Mouse (Mus musculus) embryonic stem cell, embryonic (primary cell): Measurements from ENCODE around the gene Senp6.

ENCODE experiments used
- CTCF ChIA-PET, 4 experiments: fragments of 300-600 bp in 2 of 4; fragments of 350-600 bp in 2 of 4; sonication (Branson Sonifier 250); formaldehyde crosslinking; loops; one replicate each; lab custom pipeline; 2022; ENCODE audit warnings: inconsistent platforms in 2 of 4; lab: Charles Lee
- POLR2A ChIA-PET, 4 experiments: fragments of 300-600 bp in 2 of 4; fragments of 350-600 bp in 2 of 4; sonication (Branson Sonifier 250); formaldehyde crosslinking; loops; one replicate each; lab custom pipeline; 2022; ENCODE audit warnings: antibody characterized with exemption in 4 of 4, inconsistent platforms in 1 of 4; lab: Charles Lee

The Senp6 gene

GRCm38 (mm10) chr9:80068735-80069315 lies 2.1 kb downstream of the Senp6 start:
- POLR2A ChIA-PET: interaction anchor here in 3 of 4 experiments (0.7 to 2.9 kb wide), 5 partner anchors 9 to 148 kb away, joined by 4 to 31 read pairs (median 6); partner anchors contain the start of gene Myo6 (in 1 of the 3)
- CTCF ChIA-PET: no interaction called here

DNA sequence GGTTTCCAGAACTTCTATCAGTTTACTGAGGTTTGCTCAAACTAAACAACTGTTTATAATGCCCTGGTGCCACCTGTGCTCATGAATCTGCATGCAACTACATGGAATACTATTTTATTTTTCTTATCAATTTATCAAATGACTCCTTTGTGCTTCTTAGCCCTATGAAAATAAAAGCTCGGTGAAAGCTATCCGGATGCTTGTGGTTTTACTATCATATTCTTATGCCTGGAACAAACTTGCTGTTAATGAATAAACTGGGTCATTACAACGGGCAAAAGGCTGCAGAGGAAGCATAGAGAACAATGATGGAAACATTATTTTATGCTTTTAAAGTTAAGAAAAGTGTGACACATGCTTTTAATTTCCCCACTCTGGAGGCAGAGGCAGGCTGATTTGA lies 3.3 kb downstream of the Senp6 start:
- POLR2A ChIA-PET: interaction anchor here in 1 of 4 experiments (3.0 kb wide), 1 partner anchor 11 kb away, joined by 20 read pairs; no protein-coding TSS in a partner anchor

GRCm38 (mm10) chr9:80071616-80072015 lies 4.9 kb downstream of the Senp6 start:
- CTCF ChIA-PET: no interaction called here
- POLR2A ChIA-PET: interaction anchor here in 3 of 4 experiments (0.6 to 3.0 kb wide), 6 partner anchors 9 to 1589 kb away, joined by 3 to 20 read pairs (median 4); no protein-coding TSS in a partner anchor

More for the DNA sequence above, 3.3 kb downstream of the Senp6 start:
- CTCF ChIA-PET: no interaction called here

GRCm38 (mm10) chr9:80074067-80074466 lies 7.4 kb downstream of the Senp6 start:
- ChIA-PET CTCF (no interaction called here), POLR2A (interaction anchor here in 2 of 4 experiments (0.5 to 2.0 kb wide), 4 partner anchors 8 to 151 kb away, joined by 3 to 8 read pairs (median 4); no protein-coding TSS in a partner anchor)

GRCm38 (mm10) chr9:80074949-80075348 lies 8.2 kb downstream of the Senp6 start:
- ChIA-PET POLR2A (interaction anchor here in 2 of 4 experiments (0.6 to 2.0 kb wide), 6 partner anchors 7 to 33 kb away, joined by 3 to 8 read pairs (median 4); no protein-coding TSS in a partner anchor), CTCF (no interaction called here)

GRCm38 (mm10) chr9:80080941-80081340 lies 14.2 kb downstream of the Senp6 start:
- ChIA-PET CTCF (no interaction called here), POLR2A (interaction anchor here in 2 of 4 experiments (0.7 to 1.6 kb wide), 5 partner anchors 9 to 128 kb away, joined by 3 to 20 read pairs (median 3); no protein-coding TSS in a partner anchor)

- POLR2A ChIA-PET: interaction anchor here in 2 of 4 experiments (0.8 to 1.6 kb wide), 3 partner anchors 11 to 63 kb away, joined by 3 to 8 read pairs (median 3); no protein-coding TSS in a partner anchor
- CTCF ChIA-PET: interaction anchor here in 1 of 4 experiments (0.7 kb wide), 1 partner anchor 15 kb away, joined by 3 read pairs; no protein-coding TSS in a partner anchor
Measured at GRCm38 (mm10) chr9:80084429-80085092, 17.9 kb downstream of the Senp6 start.

- ChIA-PET POLR2A (interaction anchor here in 2 of 4 experiments (0.7 to 1.6 kb wide), 7 partner anchors 12 to 155 kb away, joined by 3 to 8 read pairs (median 3); no protein-coding TSS in a partner anchor), CTCF (no interaction called here)
Measured at GRCm38 (mm10) chr9:80085665-80086064, 19.0 kb downstream of the Senp6 start.

DNA sequence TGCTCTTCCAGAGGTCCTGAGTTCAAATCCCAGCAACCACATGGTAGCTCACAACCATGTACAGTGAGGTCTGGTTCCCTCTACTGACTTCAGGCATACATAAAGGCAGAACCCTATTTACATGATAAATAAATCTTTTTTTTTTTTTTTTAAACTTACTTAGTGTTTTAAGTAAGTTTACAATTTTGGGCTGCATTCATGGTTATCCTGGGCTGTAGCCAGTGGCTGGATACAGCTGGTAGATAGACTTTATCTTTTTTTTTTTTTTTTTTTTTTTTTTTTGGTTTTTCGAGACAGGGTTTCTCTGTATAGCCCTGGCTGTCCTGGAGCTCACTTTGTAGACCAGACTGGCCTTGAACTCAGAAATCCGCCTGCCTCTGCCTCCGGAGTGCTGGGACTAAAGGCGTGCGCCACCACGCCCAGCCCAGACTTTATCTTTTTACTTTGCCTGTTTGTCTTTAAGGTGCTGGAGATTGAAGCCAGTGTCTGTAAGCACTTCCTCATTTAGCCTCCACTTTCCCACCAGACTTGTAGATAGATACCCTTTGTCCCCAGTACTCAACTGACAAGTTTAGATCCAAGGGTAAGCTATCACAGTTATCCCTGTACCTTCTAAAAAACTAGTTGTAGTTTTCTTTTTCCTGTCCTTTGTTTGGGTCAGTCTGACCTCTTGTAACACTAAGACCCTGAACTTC lies 19.7 kb downstream of the Senp6 start:
- ChIA-PET CTCF (interaction anchor here in 1 of 4 experiments (0.7 kb wide), 1 partner anchor 354 kb away, joined by 3 read pairs; no protein-coding TSS in a partner anchor), POLR2A (interaction anchor here in 2 of 4 experiments (0.7 to 1.6 kb wide), 6 partner anchors 13 to 154 kb away, joined by 3 to 8 read pairs (median 4); no protein-coding TSS in a partner anchor)

DNA sequence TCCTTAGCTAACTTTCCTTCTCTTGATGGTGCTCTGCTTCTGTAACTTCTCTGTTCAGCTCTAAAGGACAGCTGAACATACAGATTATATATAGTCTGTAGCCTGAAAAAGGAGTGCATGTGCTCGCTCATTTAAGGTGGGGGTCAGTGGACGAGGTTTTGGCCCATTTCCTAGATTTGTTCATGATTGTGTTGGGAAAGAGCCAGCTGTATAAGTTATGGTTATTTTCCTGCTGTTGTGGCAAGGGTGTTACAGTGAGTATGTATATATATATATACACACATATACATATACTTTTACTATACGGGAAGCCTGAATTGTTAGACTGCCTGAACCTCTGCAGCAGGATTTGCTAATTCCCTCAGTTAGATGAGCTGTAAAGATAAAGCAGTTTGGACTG lies 22.7 kb downstream of the Senp6 start:
- POLR2A ChIA-PET: interaction anchor here in 1 of 4 experiments (1.0 to 1.8 kb wide), 6 partner anchors 8 to 52 kb away, joined by 3 to 5 read pairs (median 4); no protein-coding TSS in a partner anchor

GRCm38 (mm10) chr9:80096325-80096724 lies 29.6 kb downstream of the Senp6 start:
- CTCF ChIA-PET: no interaction called here
- POLR2A ChIA-PET: interaction anchor here in 2 of 4 experiments (1.2 to 1.3 kb wide), 2 partner anchors 20 to 69 kb away, joined by 3 read pairs; no protein-coding TSS in a partner anchor

More for the DNA sequence above, 22.7 kb downstream of the Senp6 start:
- CTCF ChIA-PET: no interaction called here

DNA sequence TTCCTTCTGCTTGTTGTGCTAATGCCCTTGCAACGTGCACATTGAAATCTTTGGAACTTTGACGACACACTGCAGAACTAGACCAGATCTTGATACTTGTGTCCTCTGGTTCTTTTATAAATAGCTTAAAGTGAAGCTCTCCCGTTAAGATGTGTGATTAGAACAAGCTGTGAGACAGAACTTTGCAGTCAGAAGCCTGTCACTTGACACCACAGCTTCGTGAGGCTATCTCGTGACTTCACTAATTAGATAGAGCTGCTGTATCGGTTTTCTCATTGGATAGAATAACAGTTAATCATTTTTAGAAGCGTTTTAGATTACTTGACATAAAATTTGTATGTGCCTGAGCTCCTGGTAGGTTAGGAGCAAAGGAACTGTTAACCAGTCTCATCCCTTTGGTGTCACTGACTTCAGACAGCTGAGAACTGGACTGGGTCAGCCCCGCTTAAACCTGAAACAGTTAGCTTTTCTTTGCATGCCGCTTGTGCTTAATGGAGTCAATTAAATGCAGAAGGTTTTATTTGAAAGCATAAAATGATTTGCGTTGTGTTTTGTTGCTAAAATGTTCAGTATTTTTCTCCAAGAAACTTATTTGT lies 79.4 kb downstream of the Senp6 start:
- ChIA-PET POLR2A (interaction anchor here in 3 of 4 experiments (0.6 to 3.6 kb wide), 15 partner anchors 9 to 1487 kb away, joined by 3 to 13 read pairs (median 3); partner anchors contain the start of gene Myo6 (in 3 of the 3)), CTCF (no interaction called here)

DNA sequence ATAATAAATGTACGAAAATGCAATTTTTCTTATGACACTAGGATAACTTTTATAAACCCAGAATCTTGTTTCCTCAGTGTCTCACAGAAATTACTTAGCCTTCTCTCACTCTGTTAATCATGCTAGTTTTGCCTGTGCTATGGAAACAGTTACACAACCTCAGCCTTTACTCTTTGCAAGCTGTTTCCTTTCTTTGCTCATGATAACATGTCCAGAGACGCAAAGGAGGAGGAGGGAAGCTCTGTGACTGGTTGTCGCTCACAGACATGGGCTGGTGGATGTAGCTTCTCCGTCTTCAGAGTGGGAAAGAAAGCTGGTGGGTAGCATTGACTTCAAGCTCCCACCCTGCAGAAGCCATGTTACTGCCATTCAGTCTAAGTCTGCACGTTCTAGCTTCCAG lies 82.9 kb downstream of the Senp6 start:
- CTCF ChIA-PET: no interaction called here
- POLR2A ChIA-PET: interaction anchor here in 2 of 4 experiments (0.8 to 1.6 kb wide), 2 partner anchors 12 to 16 kb away, joined by 3 to 5 read pairs; partner anchors contain the start of gene Myo6 (in 1 of the 2)

DNA sequence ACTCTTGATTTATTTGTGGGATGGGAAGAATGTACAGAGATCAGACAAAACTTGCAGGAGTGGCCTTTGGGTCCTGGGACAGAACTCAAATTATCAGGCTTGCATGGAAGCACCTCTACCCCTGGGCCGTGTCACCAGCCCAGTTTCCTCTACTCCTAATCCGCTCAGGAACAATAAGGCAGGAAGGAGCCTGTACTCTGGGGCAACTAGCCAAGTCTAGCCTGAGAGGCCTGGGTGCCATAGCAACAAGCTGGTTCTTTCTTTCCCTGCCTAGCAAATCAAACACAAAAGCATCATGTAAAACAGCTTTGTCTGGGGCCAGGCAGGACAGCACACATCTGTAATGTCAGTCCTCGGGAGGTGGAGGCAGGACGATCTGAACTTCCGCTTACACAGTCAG lies 88.6 kb downstream of the Senp6 start:
- POLR2A ChIA-PET: interaction anchor here in 2 of 4 experiments (0.8 to 1.8 kb wide), 5 partner anchors 9 to 12 kb away, joined by 3 to 11 read pairs (median 5); partner anchors contain the start of gene Myo6 (in 1 of the 2)
- CTCF ChIA-PET: no interaction called here

DNA sequence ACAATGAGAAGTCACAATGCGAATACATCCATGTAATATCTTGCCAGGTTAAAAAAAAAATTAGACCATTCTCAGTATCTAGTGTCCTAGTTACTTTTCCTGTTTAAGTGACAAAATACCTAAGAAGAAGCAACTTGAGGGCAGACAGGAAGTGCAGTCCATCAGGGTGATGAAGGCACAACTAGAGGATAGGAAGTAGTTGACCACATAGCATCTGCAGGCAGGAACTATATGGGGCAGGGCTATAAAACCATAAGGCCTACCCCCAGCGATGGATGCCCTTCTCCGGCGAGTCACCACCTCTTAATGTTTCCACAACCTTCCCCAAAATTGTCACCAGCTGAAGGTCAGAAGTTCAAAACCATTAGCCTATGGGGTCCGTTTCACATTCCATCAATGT lies 90.1 kb downstream of the Senp6 start:
- ChIA-PET CTCF (no interaction called here), POLR2A (interaction anchor here in 1 of 4 experiments (1.8 kb wide), 1 partner anchor 11 kb away, joined by 5 read pairs; no protein-coding TSS in a partner anchor)

- CTCF ChIA-PET: no interaction called here
Measured at GRCm38 (mm10) chr9:80157840-80158465, 91.2 kb downstream of the Senp6 start.

DNA sequence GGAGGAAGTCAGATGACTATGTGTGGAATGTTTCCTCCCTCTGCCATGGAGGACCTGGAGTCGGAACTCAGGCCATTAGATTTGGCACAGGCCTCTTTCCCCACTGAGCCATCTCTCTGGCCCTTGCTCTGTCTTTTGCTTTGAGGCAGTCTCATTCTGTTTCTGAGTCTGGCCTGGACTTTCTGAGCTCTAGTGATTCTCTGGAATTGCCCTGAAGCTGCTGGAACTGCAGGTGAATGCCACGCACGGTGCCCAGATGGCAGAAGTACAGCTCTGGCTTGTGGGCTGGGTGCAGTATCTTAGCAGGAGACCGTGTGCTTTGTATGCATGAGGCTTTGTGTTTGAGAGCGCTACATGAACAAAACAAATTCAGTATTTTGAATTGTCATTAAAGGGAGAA lies 92.2 kb downstream of the Senp6 start:
- ChIA-PET POLR2A (interaction anchor here in 1 of 4 experiments (0.6 to 0.7 kb wide), 2 partner anchors 13 to 60 kb away, joined by 3 read pairs; no protein-coding TSS in a partner anchor), CTCF (interaction anchor here in 1 of 4 experiments (0.5 kb wide), 1 partner anchor 11 kb away, joined by 3 read pairs; no protein-coding TSS in a partner anchor)

More at GRCm38 (mm10) chr9:80157840-80158465, 91.2 kb downstream of the Senp6 start:
- POLR2A ChIA-PET: no interaction called here
